18 mouse cellular contexts compared by ENCODE assay signal in the genomic region with DNA sequence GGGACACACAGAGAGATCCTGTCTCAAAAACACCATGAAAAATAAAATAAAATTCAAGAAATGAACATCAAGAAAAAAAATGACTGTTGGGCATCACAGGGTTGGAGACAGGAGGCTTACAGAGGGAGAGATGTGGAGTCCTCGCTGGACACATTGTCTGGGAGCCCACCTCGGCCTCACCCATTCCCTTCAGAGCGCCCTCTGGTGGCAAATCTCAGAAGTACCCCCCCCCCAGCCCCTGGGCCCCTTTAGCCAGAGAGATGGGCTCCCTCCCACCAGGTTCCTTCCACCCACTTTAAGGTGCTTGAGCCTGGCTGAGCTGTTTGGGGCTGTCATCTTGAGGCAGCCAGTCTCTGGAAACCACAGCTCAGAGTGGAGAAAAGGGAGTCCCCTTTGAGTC.
A peak's percentile ranks its signal among the peaks of the same experiment; 100 is the strongest.
DNase-seq lines count a peak whose midpoint lies in the region; ATAC-seq and TF ChIP-seq lines count a peak whose summit lies in the region.
"Had no signal": no experiment of that assay in that cellular context is flagged by ENCODE, and none has a peak within 500 bp of the region (broad histone marks: within the 10 kb centered on the region; RNA-seq: fewer than 3 reads in every experiment).

No protein-coding gene starts in this region.

- no peak overlapping the region for H3K9ac ChIP-seq in stomach, postnatal 0 days (ENCODE audit: low read length)
- H3K9ac ChIP-seq: heart, embryonic 13.5 days; liver, embryonic 12.5 days; midbrain, embryonic 15.5 days; neural tube, embryonic 12.5 days had no signal

- peak; percentile 36 for DNase-seq in embryo, embryonic 9.5 days (ENCODE audit: extremely low spot score)
- no peak for DNase-seq in embryo, embryonic 10.5 days (ENCODE audit: low spot score)
- DNase-seq in layer of hippocampus, adult 2 months (ENCODE audit: low spot score in 2 of 2): no peak
- no peak for DNase-seq in layer of hippocampus, postnatal 10 days (ENCODE audit: low spot score in 2 of 2)
- peak; percentile 45 for DNase-seq in retina, embryonic 14.5 days (ENCODE audit: low spot score)
- no peak for DNase-seq in retina, postnatal 1 day
- no peak for DNase-seq in stomach, postnatal 0 days (ENCODE audit: low spot score)
- no peak for DNase-seq in urinary bladder, postnatal 10 days (ENCODE audit: low spot score)
- DNase-seq: adrenal gland, postnatal 25 days; cerebellum, adult 9-10 months; layer of hippocampus, adult 9-11 months; lung, postnatal 4 days had no signal

- TF ChIP-seq CTCF in layer of hippocampus, adult 2 months (conservative IDR thresholded peaks at IDR 0.05): peak; percentile 74
- peak; percentile 29 for TF ChIP-seq CTCF in stomach, postnatal 0 days (IDR thresholded peaks at IDR 0.05; ENCODE audit: low read depth)

- no peaks in the 10 kb centered on the region for H3K9me3 ChIP-seq in stomach, postnatal 0 days (ENCODE audit: control insufficient read depth, low read length)
- H3K9me3 ChIP-seq: heart, embryonic 13.5 days; liver, embryonic 12.5 days; midbrain, embryonic 15.5 days; neural tube, embryonic 12.5 days had no signal

- no peaks in the 10 kb centered on the region for H3K36me3 ChIP-seq in stomach, postnatal 0 days (ENCODE audit: control insufficient read depth, insufficient read depth, low read length)
- H3K36me3 ChIP-seq: heart, embryonic 13.5 days; liver, embryonic 12.5 days; midbrain, embryonic 15.5 days; neural tube, embryonic 12.5 days had no signal

- 20% methylated on average over 3 of the region's 3 CpGs for whole genome bisulfite sequencing in stomach, postnatal 0 days

- no peaks in the 10 kb centered on the region for H3K4me1 ChIP-seq in stomach, postnatal 0 days (replicated peaks; ENCODE audit: control insufficient read depth, insufficient read depth)
- H3K4me1 ChIP-seq: liver, embryonic 12.5 days had no signal

- H3K27ac ChIP-seq in layer of hippocampus, adult 2 months: no peak overlapping the region
- H3K27ac ChIP-seq in stomach, postnatal 0 days (replicated peaks): no peak overlapping the region
- H3K27ac ChIP-seq: heart, embryonic 13.5 days; liver, embryonic 12.5 days; midbrain, embryonic 15.5 days; neural tube, embryonic 12.5 days had no signal

- no peak overlapping the region for H3K4me3 ChIP-seq in layer of hippocampus, adult 2 months
- no peak overlapping the region for H3K4me3 ChIP-seq in stomach, postnatal 0 days (ENCODE audit: low read depth, low read length)
- H3K4me3 ChIP-seq: heart, embryonic 13.5 days; liver, embryonic 12.5 days; midbrain, embryonic 15.5 days; neural tube, embryonic 12.5 days had no signal

- no peaks in the 10 kb centered on the region for H3K27me3 ChIP-seq in stomach, postnatal 0 days (ENCODE audit: control insufficient read depth, insufficient read depth, low read length)
- H3K27me3 ChIP-seq: heart, embryonic 13.5 days; liver, embryonic 12.5 days; neural tube, embryonic 12.5 days had no signal

- H3K4me2 ChIP-seq in stomach, postnatal 0 days (replicated peaks; ENCODE audit: low read depth): no peak overlapping the region
- H3K4me2 ChIP-seq: heart, embryonic 13.5 days; liver, embryonic 12.5 days; midbrain, embryonic 15.5 days; neural tube, embryonic 12.5 days had no signal

- TF ChIP-seq EP300 in stomach, postnatal 0 days (optimal IDR thresholded peaks at IDR 0.05): no peak

- ATAC-seq in stomach, postnatal 0 days (ENCODE audit: low FRiP score, low TSS enrichment): no peak
- ATAC-seq: activated CD4-positive, CD25-positive, alpha-beta regulatory T cell, adult 4 months; inflammation-experienced regulatory T-cells, adult 6 months; liver, embryonic 12.5 days; midbrain, embryonic 15.5 days had no signal

Comparison
In these comparisons a context has a peak if more than half of its experiments do, and no peak if none do; other contexts are left out.
1. DNase-seq: peak in embryo, embryonic 9.5 days (single experiment) and retina, embryonic 14.5 days (single experiment); none in embryo, embryonic 10.5 days (single experiment), layer of hippocampus, adult 2 months (0 of 2), layer of hippocampus, postnatal 10 days (0 of 2), retina, postnatal 1 day (single experiment), stomach, postnatal 0 days (single experiment) and urinary bladder, postnatal 10 days (single experiment).